Mouse (Mus musculus): ENCODE results near the gene Axdnd1.
A peak's percentile ranks its signal among the peaks of the same experiment; 100 is the strongest.
"Not testable (repeated sequence)": the region's sequence is repeated elsewhere in the genome, so short reads cannot be mapped to it uniquely, and the experiment has no call there.

Gene Axdnd1

DNA sequence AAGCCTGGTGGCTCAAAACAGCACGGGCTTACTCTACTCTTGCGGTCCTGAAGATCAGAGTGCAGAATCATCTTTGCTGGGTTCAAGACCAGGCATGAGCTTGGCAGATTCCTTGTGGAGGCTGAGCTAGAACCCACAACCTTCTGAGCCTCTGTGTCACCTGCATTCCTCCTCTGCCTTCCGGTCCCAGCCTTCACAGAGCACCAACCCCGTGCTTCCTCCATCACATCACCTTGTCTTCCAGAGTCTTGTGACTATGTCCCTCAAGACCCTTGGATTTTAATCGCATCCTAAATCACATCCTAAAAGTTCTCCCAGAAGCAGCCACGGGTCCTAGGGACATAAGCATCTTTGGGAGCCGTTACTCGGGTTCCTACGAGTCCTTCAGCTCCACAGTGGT lies 97.8 kb downstream of the Axdnd1 start:
- DNase-seq (ENCODE audit: low spot score), result no peak

GRCm38 (mm10) chr1:156310630-156311029 lies 110.3 kb downstream of the Axdnd1 start, which contains the start of gene Nphs2:
TSS of gene Nphs2 (plus strand) at chr1:156310727.
- no peak for DNase-seq (ENCODE audit: low spot score)

DNA sequence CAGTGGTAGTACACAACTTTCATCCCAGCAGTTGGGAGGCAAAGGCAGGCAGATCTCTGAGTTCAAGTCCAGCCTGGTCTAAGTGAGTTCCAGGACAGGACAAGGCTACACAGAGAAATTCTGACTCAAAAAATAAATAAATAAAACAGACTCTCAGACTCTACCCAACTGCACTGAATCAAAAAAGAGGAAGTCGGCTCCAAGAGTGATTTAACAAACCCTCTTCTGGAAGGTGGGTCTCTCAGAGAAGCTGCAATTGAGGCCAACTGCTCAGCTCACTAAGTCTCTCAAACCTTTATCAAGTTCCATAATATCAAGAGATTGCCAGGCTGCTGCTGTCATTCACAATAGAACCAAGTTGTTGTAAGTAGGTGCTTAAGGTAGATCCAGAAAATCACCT lies 112.4 kb downstream of the Axdnd1 start:
- DNase-seq (ENCODE audit: low spot score), result no peak

DNA sequence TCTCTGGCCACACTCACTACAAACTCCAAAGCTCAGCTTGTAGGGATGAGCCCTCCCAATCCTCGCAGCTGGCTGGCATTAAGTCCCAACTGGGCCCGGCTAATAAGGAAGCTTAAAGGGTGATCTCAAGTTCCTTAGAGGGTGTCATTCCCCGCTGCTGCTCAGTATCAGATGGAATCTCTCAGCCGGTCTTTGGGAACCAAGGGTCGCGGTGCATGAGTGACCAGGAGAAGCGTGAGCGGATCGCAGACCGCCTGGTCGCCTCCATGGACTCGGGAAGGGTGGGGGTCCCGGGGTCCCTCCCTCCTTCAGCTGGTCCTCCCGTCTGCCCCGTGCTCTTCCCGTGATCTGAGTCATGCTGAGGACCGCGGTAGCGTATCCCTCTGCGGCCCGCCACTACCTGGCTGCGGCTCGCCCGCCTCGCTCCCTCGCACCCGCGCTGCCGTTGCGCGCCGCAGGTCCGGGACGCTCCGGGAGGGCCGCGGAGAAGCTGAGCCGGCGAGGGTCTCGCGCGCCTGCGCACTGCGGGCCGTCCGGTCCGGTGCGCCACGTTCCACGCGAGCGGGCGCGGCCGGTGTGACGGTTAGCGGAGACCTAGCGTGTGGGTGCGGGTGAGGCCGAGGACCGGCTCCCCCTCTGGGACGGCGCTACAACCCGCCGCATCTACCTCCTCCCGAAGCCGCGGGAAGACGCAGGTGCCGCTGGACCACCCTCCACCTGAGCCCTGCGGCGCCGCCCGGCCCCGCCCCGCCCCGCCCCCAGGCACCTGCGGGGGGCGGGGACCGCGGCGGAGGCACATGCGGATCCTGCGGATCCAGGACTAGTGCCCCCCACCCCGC lies 117.8 kb downstream of the Axdnd1 start, which contains the start of gene Tdrd5:
Tdrd5 (minus strand) TSS at position 754 of the 839 bp plus-strand sequence.
- no peak for DNase-seq (ENCODE audit: low spot score)

DNA sequence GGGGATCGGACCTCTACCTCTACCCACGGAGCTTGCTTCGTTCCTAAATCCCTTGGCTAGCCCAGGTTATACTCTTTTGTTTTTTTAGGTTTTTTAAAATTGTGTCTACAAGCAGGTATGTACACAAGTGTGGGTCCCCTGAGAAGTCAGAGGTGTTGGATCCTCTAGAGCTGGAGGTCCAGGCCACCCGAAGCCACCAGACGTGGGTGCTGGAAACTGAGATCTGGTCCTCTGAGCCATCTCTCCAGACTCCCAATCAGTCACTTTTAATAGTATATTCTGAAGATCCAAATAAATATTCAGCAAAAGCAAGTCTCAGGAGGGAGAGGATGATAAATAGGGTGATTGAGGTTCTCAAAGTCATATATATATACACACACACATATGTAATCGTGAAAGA lies 130.9 kb downstream of the Axdnd1 start:
- no peak for DNase-seq (ENCODE audit: low spot score)

DNA sequence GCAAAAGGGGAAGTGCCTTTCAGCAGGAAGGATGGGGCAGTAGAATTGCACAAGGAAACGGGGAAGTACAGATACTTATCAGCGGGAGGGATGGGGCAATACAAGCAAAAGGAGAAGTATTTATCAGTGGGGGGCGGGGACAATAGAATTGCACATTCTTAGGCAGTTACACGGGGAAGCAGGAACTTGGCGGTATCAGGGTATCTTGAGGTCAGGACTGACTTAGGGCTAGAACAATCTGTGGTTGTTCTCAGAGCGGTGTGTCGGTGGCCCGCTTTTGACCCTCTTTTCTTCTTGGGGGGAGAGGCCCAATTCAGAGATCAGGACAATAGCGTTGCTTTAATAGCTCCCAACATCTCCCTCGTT lies 131.8 kb downstream of the Axdnd1 start:
- not testable (repeated sequence) for DNase-seq (ENCODE audit: low spot score)

DNA sequence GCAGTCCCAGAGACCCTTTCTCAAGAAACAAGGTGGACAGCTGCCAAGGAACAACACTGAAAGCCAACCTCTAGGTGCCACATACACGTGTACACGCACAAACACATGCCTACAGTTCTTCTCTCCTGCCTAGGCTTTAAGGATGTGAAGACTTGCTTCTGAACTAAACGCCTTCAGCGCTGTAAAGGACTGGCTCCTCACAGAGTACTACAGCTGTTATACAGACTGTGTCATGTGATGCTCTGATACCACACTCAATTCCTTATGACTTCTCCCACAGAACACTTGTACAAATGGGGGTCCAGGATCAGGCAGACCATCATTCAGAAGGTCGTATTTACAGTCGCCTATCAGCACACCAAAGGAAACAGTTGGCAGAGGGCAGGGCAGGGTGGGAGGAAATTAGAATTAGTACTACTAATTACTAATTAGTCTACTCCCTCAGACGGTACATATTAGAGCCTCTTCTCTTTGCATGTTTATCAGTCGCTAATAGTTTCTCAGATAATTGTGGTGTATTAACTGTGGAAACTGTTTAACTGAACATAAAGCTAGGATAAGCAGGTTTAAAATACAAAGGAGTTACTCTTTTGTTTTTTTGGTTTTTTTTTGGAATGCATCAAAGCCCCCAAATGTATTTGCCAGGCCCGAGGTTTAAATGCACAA lies 132.3 kb downstream of the Axdnd1 start:
- no peak for DNase-seq (ENCODE audit: low spot score)

DNA sequence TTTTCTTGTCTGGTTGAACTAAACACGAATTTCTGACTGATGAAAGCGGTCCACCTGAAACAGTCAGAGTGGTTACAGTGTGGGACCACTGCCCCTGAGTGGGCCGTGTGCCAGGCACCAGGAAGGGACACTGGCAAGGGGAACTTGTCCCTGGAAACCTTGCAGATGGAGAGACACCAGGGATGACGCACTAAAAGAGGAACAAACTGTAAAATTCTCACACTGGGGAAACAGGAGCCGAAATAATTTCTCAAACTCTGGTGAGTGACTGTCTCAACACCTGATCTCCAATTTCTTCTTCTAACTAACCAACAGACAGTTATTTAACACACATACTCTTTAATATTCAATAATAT lies 135.4 kb downstream of the Axdnd1 start:
- DNase-seq (ENCODE audit: low spot score), result no peak

- peak; percentile 40 for DNase-seq (ENCODE audit: low spot score)
Measured at GRCm38 (mm10) chr1:156284851-156285540, 136.0 kb downstream of the Axdnd1 start.

- no peak for DNase-seq (ENCODE audit: low spot score)
Measured at GRCm38 (mm10) chr1:156284207-156284606, 136.8 kb downstream of the Axdnd1 start.

DNA sequence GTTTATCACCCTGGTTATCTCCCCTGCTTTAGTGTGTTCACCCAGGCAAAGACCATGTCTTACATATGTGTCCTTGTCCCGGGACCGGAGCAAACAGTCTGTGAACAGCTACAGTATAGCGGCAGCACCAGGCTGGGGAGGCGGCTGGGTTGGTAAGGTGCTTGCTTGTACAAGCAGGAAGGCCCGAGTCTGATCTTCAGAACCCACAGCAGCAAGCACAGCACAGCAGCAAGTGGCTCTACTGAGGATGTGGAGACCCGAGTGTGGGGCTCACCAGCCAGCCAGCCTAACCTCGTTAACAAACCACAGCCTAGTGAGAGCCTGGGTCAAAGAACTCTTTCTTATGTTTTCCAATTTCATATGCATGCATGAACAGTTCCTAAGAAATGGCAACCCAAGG lies 140.8 kb downstream of the Axdnd1 start:
- no peak for DNase-seq (ENCODE audit: low spot score)

DNA sequence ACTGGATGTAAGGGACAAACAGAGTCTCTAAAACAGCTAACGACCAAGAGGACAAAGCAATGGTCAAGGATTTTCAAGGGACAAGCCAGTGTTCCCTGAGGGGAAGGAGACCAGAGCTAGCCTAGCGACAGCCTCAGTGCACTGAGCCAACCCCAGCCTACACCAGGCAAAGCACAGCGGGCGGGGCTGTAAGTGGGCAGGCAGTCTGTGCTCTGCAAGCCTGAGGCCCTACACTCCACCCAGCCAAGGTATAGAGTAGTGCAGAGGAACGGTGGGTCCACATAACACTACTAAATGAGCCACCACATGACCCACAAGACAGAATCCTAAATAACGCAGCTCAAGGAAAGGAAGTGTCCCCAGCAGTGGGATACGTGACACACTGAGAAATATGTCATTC lies 147.3 kb downstream of the Axdnd1 start:
- DNase-seq (ENCODE audit: low spot score), result no peak
